Mouse (Mus musculus): ENCODE results near the gene Nell1.

DNA sequence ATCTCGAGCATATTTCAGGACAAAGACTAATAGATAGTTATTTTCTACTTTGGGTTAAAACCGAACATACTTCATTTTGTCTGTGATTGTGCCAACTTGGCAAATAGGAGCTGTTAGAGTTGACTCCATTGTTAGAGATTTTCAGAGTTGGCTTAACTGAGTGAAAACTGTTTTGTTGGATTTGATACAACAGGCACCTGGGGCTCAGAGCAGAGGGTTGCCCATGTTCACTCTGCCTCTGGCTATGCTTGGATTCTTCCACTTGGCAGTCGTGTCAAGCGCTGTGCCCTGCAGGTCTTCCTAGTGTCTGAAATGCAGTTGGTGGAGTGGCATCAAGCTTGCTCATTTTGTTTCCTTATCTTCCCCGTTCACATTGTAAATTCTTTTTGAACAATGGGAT, 363.6 kb downstream of the Nell1 start:
- TF ChIP-seq CTCF (IDR thresholded peaks at IDR 0.05; ENCODE audit: insufficient read depth, low read length) (no peak), POLR2A (IDR thresholded peaks at IDR 0.05; ENCODE audit: borderline replicate concordance, extremely low read depth, low read depth, low read length) (no peak)

Measured in lung, adult 2 months (tissue).